Mouse (Mus musculus): Measurements from ENCODE around the gene Slc9a5.

Slc9a5 gene

GRCm38 (mm10) chr8:105348450-105349095 lies at the start of gene Slc9a5:
Gene Slc9a5, plus strand, starts transcription at chr8:105348843.
- in situ Hi-C loops (cut with MboI, MseI), result loop anchor here (25.0 kb wide), 1 partner anchor 714 kb away; the partner anchor contains the start of gene Nfatc3

GRCm38 (mm10) chr8:105299962-105300361 lies 48.7 kb upstream of the Slc9a5 start:
- in situ Hi-C loops (cut with MboI, MseI), result no loop called here

GRCm38 (mm10) chr8:105303396-105303795 lies 45.2 kb upstream of the Slc9a5 start:
- in situ Hi-C loops (cut with MboI, MseI), result no loop called here

- in situ Hi-C loops (cut with MboI, MseI), result no loop called here
Observed at GRCm38 (mm10) chr8:105303874-105304273, 44.8 kb upstream of the Slc9a5 start.

- in situ Hi-C loops (cut with MboI, MseI), result no loop called here
Observed at GRCm38 (mm10) chr8:105304325-105305210, 44.1 kb upstream of the Slc9a5 start.

- in situ Hi-C loops (cut with MboI, MseI), result no loop called here
Observed at GRCm38 (mm10) chr8:105305211-105306145, 43.2 kb upstream of the Slc9a5 start, which contains the start of gene Elmo3. Gene Elmo3, plus strand, starts transcription at chr8:105305601.

GRCm38 (mm10) chr8:105306146-105306691 lies 42.4 kb upstream of the Slc9a5 start:
- in situ Hi-C loops (cut with MboI, MseI), result no loop called here

- in situ Hi-C loops (cut with MboI, MseI), result no loop called here
Observed at GRCm38 (mm10) chr8:105307670-105308069, 41.0 kb upstream of the Slc9a5 start.

GRCm38 (mm10) chr8:105308428-105308827 lies 40.2 kb upstream of the Slc9a5 start:
- in situ Hi-C loops (cut with MboI, MseI), result no loop called here

GRCm38 (mm10) chr8:105309142-105309847 lies 39.3 kb upstream of the Slc9a5 start:
- in situ Hi-C loops (cut with MboI, MseI), result no loop called here

- in situ Hi-C loops (cut with MboI, MseI), result no loop called here
Observed at GRCm38 (mm10) chr8:105310118-105310517, 38.5 kb upstream of the Slc9a5 start.

- in situ Hi-C loops (cut with MboI, MseI), result no loop called here
Observed at GRCm38 (mm10) chr8:105311718-105312117, 36.9 kb upstream of the Slc9a5 start.

GRCm38 (mm10) chr8:105312891-105313481 lies 35.7 kb upstream of the Slc9a5 start:
- in situ Hi-C loops (cut with MboI, MseI), result no loop called here

GRCm38 (mm10) chr8:105313622-105314402 lies 34.8 kb upstream of the Slc9a5 start:
- in situ Hi-C loops (cut with MboI, MseI), result no loop called here

GRCm38 (mm10) chr8:105315073-105315769 lies 33.4 kb upstream of the Slc9a5 start:
- in situ Hi-C loops (cut with MboI, MseI), result no loop called here

- in situ Hi-C loops (cut with MboI, MseI), result no loop called here
Observed at GRCm38 (mm10) chr8:105317941-105318340, 30.7 kb upstream of the Slc9a5 start.

GRCm38 (mm10) chr8:105318662-105319190 lies 29.9 kb upstream of the Slc9a5 start:
- in situ Hi-C loops (cut with MboI, MseI), result no loop called here

GRCm38 (mm10) chr8:105323183-105323582 lies 25.5 kb upstream of the Slc9a5 start:
- in situ Hi-C loops (cut with MboI, MseI), result loop anchor here (10.0 kb wide), 1 partner anchor 892 kb away; the partner anchor contains the start of genes Prmt7 and Slc7a6os

All from T-helper 2 cell (primary cell).